Mouse (Mus musculus): ENCODE data around the gene Aasdhppt.

Aasdhppt gene

GRCm38 (mm10) chr9:4309351-4310085 is at the start of gene Aasdhppt, which contains the start of gene Kbtbd3:
TSS of gene Aasdhppt (minus strand) at chr9:4309471.
TSS of gene Kbtbd3 (plus strand) at chr9:4309833.
- DNase-seq (ENCODE audit: low read depth, low spot score), result peak; percentile 98

- DNase-seq (ENCODE audit: low read depth, low spot score), result no peak
Measured at GRCm38 (mm10) chr9:4353163-4353562, 43.9 kb upstream of the Aasdhppt start.

DNA sequence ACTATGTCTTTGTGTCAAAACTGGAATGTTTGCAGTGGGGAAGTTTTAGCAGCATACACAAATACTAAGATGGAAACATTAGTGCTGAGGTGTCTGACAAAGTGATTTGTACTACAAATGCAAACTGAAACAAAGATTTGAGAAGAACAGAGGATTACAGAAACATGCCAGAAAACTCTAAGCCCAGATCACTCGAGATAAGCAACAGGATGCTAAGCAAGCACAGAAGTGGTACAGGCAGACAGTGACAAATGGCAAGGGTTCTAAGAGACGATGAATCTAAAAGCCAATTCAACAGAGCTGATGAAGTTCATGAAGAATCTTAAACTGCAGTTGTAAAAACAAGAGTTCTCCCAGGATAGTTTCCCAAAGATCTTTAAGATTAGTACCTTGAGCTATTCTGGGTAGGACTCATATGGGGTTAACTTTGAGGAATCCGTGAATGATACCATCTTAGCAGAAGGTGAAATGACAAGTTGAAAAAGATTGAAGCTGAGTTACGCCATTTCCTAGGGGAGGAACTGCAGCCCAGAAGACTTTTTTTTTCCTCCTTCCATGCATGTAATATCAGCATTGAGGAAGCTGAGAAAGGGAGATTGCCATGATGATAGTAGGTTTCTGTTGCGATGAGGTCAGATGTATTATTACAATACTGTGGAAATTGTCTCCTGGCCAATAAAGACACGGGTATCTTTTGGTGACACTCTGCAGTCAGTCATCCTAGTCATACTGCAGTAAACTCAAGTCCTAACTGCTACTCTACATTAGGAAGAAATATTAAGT is 9.9 kb upstream of the Aasdhppt start:
- no peak for DNase-seq (ENCODE audit: low read depth, low spot score)

GRCm38 (mm10) chr9:4315746-4316145 is 6.5 kb upstream of the Aasdhppt start:
- no peak for DNase-seq (ENCODE audit: low read depth, low spot score)

- no peak for DNase-seq (ENCODE audit: low read depth, low spot score)
Measured at GRCm38 (mm10) chr9:4313946-4314345, 4.7 kb upstream of the Aasdhppt start.

- DNase-seq (ENCODE audit: low read depth, low spot score), result no peak
Measured at GRCm38 (mm10) chr9:4311162-4311561, 1.9 kb upstream of the Aasdhppt start.

DNA sequence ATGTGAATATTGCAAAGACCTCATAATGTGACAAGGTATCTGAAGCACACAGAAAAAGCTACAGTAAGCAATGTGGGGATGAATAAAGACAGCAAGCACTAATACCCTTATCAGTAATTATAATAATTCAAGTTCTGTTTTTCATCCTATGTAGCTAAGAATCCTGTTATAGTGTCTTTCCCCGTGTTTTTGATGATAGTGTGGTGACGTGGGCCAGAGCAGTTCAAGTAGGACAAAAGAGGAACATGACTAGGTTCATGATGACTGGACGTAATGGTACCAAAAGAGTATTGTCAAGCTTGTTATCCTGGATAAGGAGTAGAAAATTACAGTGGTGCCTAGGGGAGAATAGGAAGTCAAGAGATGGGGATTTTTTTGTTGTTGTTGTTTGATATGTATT is 1.4 kb upstream of the Aasdhppt start:
- no peak for DNase-seq (ENCODE audit: low read depth, low spot score)

GRCm38 (mm10) chr9:4308628-4309350 is 482 bp downstream of the Aasdhppt start:
- no peak for DNase-seq (ENCODE audit: low read depth, low spot score)

- DNase-seq (ENCODE audit: low read depth, low spot score), result no peak
Measured at GRCm38 (mm10) chr9:4304867-4305266, 4.4 kb downstream of the Aasdhppt start.

- no peak for DNase-seq (ENCODE audit: low read depth, low spot score)
Measured at GRCm38 (mm10) chr9:4300466-4300865, 8.8 kb downstream of the Aasdhppt start.

DNA sequence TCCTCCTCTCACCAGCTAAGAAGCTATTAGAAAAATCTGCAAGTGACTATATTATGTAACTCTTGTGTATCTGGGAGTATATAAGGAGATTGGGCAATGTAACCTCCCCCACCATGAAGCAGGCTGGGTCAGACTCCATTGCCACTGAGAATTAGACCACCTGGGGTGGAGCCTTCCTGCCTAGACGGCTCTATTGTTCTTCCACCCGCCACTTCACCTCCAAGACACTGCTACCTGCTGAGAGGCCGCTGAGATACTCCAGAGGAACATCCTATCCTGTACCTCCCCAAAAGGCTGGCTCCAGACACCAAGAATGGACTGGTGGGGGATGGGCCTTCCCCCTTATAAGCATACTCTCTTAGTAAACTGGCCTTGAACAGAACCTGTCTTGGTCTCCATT is 25.4 kb downstream of the Aasdhppt start:
- DNase-seq (ENCODE audit: low read depth, low spot score), result peak; percentile 61

DNA sequence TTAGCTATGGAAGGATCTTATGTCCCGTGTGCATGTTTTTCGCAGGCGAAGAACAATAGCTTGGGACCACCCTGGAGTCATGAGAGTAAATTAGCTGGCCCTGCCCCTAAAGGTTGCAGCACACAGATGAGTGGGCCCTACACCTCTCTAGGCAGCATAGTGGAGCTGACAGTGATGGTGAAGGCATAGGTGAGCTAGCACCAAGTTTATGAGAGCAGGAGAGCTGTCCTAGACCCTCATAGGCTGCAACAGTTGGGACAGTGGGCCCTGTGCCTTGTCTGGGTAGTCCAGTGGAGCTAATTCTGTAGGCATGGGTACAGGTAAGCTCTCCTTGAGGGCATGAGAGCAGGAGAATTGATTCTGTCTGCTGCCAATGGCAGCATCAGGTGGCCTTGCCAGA is 42.4 kb downstream of the Aasdhppt start:
- DNase-seq (ENCODE audit: low read depth, low spot score), result no peak

DNA sequence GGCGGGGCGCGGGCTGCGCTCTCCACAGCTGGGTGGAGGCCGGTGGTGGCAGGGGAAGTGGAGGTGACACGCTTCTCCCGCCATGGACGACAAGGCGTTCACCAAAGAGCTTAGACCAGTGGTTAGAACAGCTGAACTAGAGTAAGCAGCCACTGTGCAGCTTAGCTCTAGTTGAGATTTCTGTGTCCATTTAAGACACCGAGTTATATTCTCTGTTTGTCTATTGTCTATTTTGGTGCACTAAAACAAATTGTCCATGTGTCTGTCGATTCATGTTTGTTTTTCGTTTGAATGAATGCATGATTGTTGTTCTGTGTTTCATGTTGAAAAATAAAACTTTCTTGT is 48.6 kb downstream of the Aasdhppt start:
- DNase-seq (ENCODE audit: low read depth, low spot score), result no peak

DNA sequence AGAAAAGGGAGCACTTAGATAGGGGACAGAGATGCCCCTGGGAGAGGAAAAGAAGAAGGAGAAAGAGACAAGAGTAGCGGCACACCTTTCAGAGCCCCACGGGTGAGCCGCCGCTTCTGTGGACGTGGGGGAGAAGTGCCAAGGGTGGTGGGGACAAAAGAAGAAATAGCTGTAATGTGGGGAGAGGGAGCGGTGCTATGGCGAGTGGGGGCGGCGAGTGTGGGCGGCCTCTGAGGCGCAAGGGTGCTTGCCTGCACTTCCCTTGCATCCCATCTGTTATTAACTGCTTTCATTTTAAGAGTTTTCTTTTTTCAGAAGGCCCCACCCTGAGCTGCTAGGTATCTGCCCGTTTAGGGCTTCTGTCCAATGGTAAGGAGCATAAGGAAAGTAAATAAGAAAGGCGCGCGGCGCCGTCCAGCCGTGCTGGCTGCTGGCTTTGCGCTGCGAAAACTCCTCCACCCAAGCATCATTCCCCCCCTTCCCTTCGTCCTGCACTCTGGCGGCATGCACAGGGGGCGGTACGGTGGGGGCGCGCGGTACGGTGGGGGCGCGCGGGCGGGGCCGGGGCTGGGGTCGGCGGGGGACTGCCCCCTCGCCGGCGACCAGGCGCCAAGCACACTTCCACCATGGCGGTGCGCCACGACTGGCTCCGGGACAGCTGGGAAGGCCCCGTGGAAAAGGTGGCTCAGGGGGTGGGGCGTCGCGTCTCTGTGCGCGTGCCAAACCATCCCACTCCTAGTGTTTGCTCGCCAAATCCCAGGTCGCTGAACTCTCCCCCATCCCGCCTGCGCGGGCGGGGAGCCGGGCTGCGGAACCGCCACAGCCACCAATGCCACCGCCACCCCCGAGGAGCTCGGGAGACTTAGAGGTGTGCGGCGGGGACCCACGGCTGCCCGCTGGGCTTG is 49.2 kb downstream of the Aasdhppt start:
- no peak for DNase-seq (ENCODE audit: low read depth, low spot score)

GRCm38 (mm10) chr9:4259074-4259473 is 50.2 kb downstream of the Aasdhppt start:
- no peak for DNase-seq (ENCODE audit: low read depth, low spot score)
